Mouse (Mus musculus): ENCODE results near the gene Tmbim6. TPM values are rescaled to one million over a fixed set of nuclear protein-coding genes. Genes with fewer than 3 reads are reported as not detected.

The Tmbim6 gene
- polyA plus RNA-seq, 1 experiment from 2014 or later = 327 TPM

- Histone ChIP-seq H3K4me2 (peak overlapping the region; percentile 85), H3K27ac (ENCODE audit: low read depth) (peak overlapping the region; percentile 86), H3K36me3 (ENCODE audit: insufficient read depth) (no peaks in the 10 kb centered on the region), H3K27me3 (ENCODE audit: insufficient read depth, low read length) (no peaks in the 10 kb centered on the region), H3K4me3 (ENCODE audit: low read depth, low read length) (peak overlapping the region; percentile 87), H3K4me1 (ENCODE audit: insufficient read depth) (peaks cover 8% of the 10 kb centered on the region), H3K9me3 (ENCODE audit: low read depth, low read length) (no peaks in the 10 kb centered on the region), H3K9ac (peak overlapping the region; percentile 88)
- 3% methylated on average over 24 of the region's 24 CpGs for WGBS
- TF ChIP-seq CTCF (IDR thresholded peaks at IDR 0.05; ENCODE audit: low read depth) = no peak
- DNase-seq = peak; percentile 61
- ATAC-seq (ENCODE audit: insufficient read depth) = peak; percentile 42
Measured at GRCm38 (mm10) chr15:99393386-99394252, 937 bp downstream of the Tmbim6 start.

GRCm38 (mm10) chr15:99396462-99396861 lies 3.8 kb downstream of the Tmbim6 start:
- no peaks in the 10 kb centered on the region for H3K27me3 ChIP-seq (ENCODE audit: insufficient read depth, low read length)
- 48% methylated on average over 1 of the region's 1 CpGs for WGBS
- peaks cover 8% of the 10 kb centered on the region for H3K4me1 ChIP-seq (ENCODE audit: insufficient read depth)
- H3K4me2 ChIP-seq = no peak overlapping the region
- H3K4me3 ChIP-seq (ENCODE audit: low read depth, low read length) = no peak overlapping the region
- no peaks in the 10 kb centered on the region for H3K9me3 ChIP-seq (ENCODE audit: low read depth, low read length)
- no peak overlapping the region for H3K27ac ChIP-seq (ENCODE audit: low read depth)
- ATAC-seq (ENCODE audit: insufficient read depth) (no peak), DNase-seq (no peak)
- TF ChIP-seq CTCF (IDR thresholded peaks at IDR 0.05; ENCODE audit: low read depth) = no peak
- H3K9ac ChIP-seq = no peak overlapping the region
- H3K36me3 ChIP-seq (ENCODE audit: insufficient read depth) = 0 out of 2 replicates have a peak, but pooled peaks cover 10% of the 10 kb centered on the region

- TF ChIP-seq CTCF (IDR thresholded peaks at IDR 0.05; ENCODE audit: low read depth) = no peak
- no peaks in the 10 kb centered on the region for H3K27me3 ChIP-seq (ENCODE audit: insufficient read depth, low read length)
- no peak overlapping the region for H3K4me3 ChIP-seq (ENCODE audit: low read depth, low read length)
- H3K36me3 ChIP-seq (ENCODE audit: insufficient read depth) = peaks cover 12% of the 10 kb centered on the region; the same call in 1 of the 2 replicates
- H3K9ac ChIP-seq = 0 out of 2 replicates have a peak overlapping the region, but pooled peaks have one; percentile 9
- peaks cover 8% of the 10 kb centered on the region for H3K4me1 ChIP-seq (ENCODE audit: insufficient read depth)
- DNase-seq (no peak), ATAC-seq (ENCODE audit: insufficient read depth) (no peak)
- H3K9me3 ChIP-seq (ENCODE audit: low read depth, low read length) = no peaks in the 10 kb centered on the region
- WGBS = 61% methylated on average over 4 of the region's 4 CpGs
- no peak overlapping the region for H3K4me2 ChIP-seq
- H3K27ac ChIP-seq (ENCODE audit: low read depth) = no peak overlapping the region
Measured at GRCm38 (mm10) chr15:99396875-99397274, 4.2 kb downstream of the Tmbim6 start.

GRCm38 (mm10) chr15:99397622-99398021 lies 4.9 kb downstream of the Tmbim6 start:
- Histone ChIP-seq H3K27ac (ENCODE audit: low read depth) (no peak overlapping the region), H3K4me3 (ENCODE audit: low read depth, low read length) (no peak overlapping the region), H3K4me1 (ENCODE audit: insufficient read depth) (peaks cover 8% of the 10 kb centered on the region), H3K36me3 (ENCODE audit: insufficient read depth) (peaks cover 20% of the 10 kb centered on the region), H3K27me3 (ENCODE audit: insufficient read depth, low read length) (no peaks in the 10 kb centered on the region), H3K9me3 (ENCODE audit: low read depth, low read length) (no peaks in the 10 kb centered on the region), H3K4me2 (no peak overlapping the region), H3K9ac (no peak overlapping the region)
- DNase-seq (no peak), ATAC-seq (ENCODE audit: insufficient read depth) (no peak)
- WGBS = 94% methylated on average over 2 of the region's 2 CpGs
- TF ChIP-seq CTCF (IDR thresholded peaks at IDR 0.05; ENCODE audit: low read depth) = no peak

- no peaks in the 10 kb centered on the region for H3K9me3 ChIP-seq (ENCODE audit: low read depth, low read length)
- 77% methylated on average over 15 of the region's 15 CpGs for WGBS
- no peak overlapping the region for H3K27ac ChIP-seq (ENCODE audit: low read depth)
- no peak overlapping the region for H3K4me2 ChIP-seq
- DNase-seq (no peak), ATAC-seq (ENCODE audit: insufficient read depth) (no peak)
- peaks cover 4% of the 10 kb centered on the region for H3K4me1 ChIP-seq (ENCODE audit: insufficient read depth)
- no peak for TF ChIP-seq CTCF (IDR thresholded peaks at IDR 0.05; ENCODE audit: low read depth)
- H3K27me3 ChIP-seq (ENCODE audit: insufficient read depth, low read length) = no peaks in the 10 kb centered on the region
- H3K9ac ChIP-seq = no peak overlapping the region
- no peak overlapping the region for H3K4me3 ChIP-seq (ENCODE audit: low read depth, low read length)
- peaks cover 40% of the 10 kb centered on the region for H3K36me3 ChIP-seq (ENCODE audit: insufficient read depth)
Measured at GRCm38 (mm10) chr15:99399503-99400245, 7.0 kb downstream of the Tmbim6 start.

GRCm38 (mm10) chr15:99400602-99401001 lies 7.9 kb downstream of the Tmbim6 start:
- no peak overlapping the region for H3K27ac ChIP-seq (ENCODE audit: low read depth)
- no peaks in the 10 kb centered on the region for H3K27me3 ChIP-seq (ENCODE audit: insufficient read depth, low read length)
- ATAC-seq (ENCODE audit: insufficient read depth) (no peak), DNase-seq (no peak)
- no peaks in the 10 kb centered on the region for H3K4me1 ChIP-seq (ENCODE audit: insufficient read depth)
- no peak overlapping the region for H3K4me2 ChIP-seq
- peaks cover 49% of the 10 kb centered on the region for H3K36me3 ChIP-seq (ENCODE audit: insufficient read depth)
- H3K9ac ChIP-seq = no peak overlapping the region
- no peaks in the 10 kb centered on the region for H3K9me3 ChIP-seq (ENCODE audit: low read depth, low read length)
- WGBS = 73% methylated on average over 6 of the region's 6 CpGs
- no peak overlapping the region for H3K4me3 ChIP-seq (ENCODE audit: low read depth, low read length)
- no peak for TF ChIP-seq CTCF (IDR thresholded peaks at IDR 0.05; ENCODE audit: low read depth)
